Comparison of ENCODE assay signal across 14 mouse cellular contexts in genomic region chr10:71373706-71374105, GRCm38 (mm10).
"Had no signal": no experiment of that assay in that cellular context is flagged by ENCODE, and none has a peak within 500 bp of the region (broad histone marks: within the 10 kb centered on the region; RNA-seq: fewer than 3 reads in every experiment).

No protein-coding gene starts in this region.

- DNase-seq: gastrocnemius, adult 2 months; gastrocnemius, postnatal 14 days; gastrocnemius, postnatal 36 days; heart, adult 11 months; heart, adult 2 months; heart, postnatal 14 days; heart, postnatal 36 days; kidney, adult 11 months; kidney, adult 2 months; kidney, adult 9 months; kidney, postnatal 14 days; kidney, postnatal 36 days; liver; liver, embryonic 13.5 days had no signal
